Mouse (Mus musculus) frontal cortex, postnatal 10 days (tissue): ENCODE data around the gene Adat3.
A peak's percentile ranks its signal among the peaks of the same experiment; 100 is the strongest.
"Not testable (repeated sequence)": the region's sequence is repeated elsewhere in the genome, so short reads cannot be mapped to it uniquely, and the experiment has no call there.

Experiments
- DNase-seq, 2 experiments: peaks; one replicate each; pipeline ENCODE4 v3.0.0; 2022; ENCODE audit warnings: low spot score in 2 of 2, mixed read lengths in 1 of 2

The Adat3 gene

GRCm38 (mm10) chr10:80578131-80578750, 24.4 kb upstream of the Adat3 start:
- DNase-seq: peak in 1 of 2 experiments; percentile 73

GRCm38 (mm10) chr10:80578911-80579310, 23.8 kb upstream of the Adat3 start:
- no peak for DNase-seq

GRCm38 (mm10) chr10:80583047-80583446, 19.6 kb upstream of the Adat3 start:
- no peak for DNase-seq

- no peak for DNase-seq
Measured at GRCm38 (mm10) chr10:80584045-80584488, 18.6 kb upstream of the Adat3 start.

GRCm38 (mm10) chr10:80584642-80585552, 17.8 kb upstream of the Adat3 start:
- no peak for DNase-seq

GRCm38 (mm10) chr10:80585581-80585980, 17.1 kb upstream of the Adat3 start:
- no peak for DNase-seq

- no peak for DNase-seq
Measured at GRCm38 (mm10) chr10:80586407-80587304, 16.0 kb upstream of the Adat3 start.

- no peak for DNase-seq
Measured at GRCm38 (mm10) chr10:80587305-80587657, 15.4 kb upstream of the Adat3 start.

- DNase-seq: no peak
Measured at GRCm38 (mm10) chr10:80589127-80589878, 13.4 kb upstream of the Adat3 start.

- DNase-seq: peak; percentile 92
Measured at GRCm38 (mm10) chr10:80589879-80590854, 12.5 kb upstream of the Adat3 start, which contains the start of gene Abhd17a. Gene Abhd17a (minus strand): TSS chr10:80590341.

- DNase-seq: no peak
Measured at GRCm38 (mm10) chr10:80596318-80596717, 6.4 kb upstream of the Adat3 start.

- no peak for DNase-seq
Measured at GRCm38 (mm10) chr10:80603364-80603763, 684 bp downstream of the Adat3 start.

- no peak for DNase-seq
Measured at GRCm38 (mm10) chr10:80604001-80604509, 1.4 kb downstream of the Adat3 start.

- no peak for DNase-seq
Measured at GRCm38 (mm10) chr10:80604988-80605387, 2.3 kb downstream of the Adat3 start.

GRCm38 (mm10) chr10:80605721-80606120, 3.0 kb downstream of the Adat3 start, which contains the start of gene Gm49322:
Gene Gm49322 (plus strand): TSS chr10:80606021.
- not testable (repeated sequence) for DNase-seq

GRCm38 (mm10) chr10:80606306-80606705, 3.6 kb downstream of the Adat3 start:
- DNase-seq: no peak

GRCm38 (mm10) chr10:80606737-80607350, 4.2 kb downstream of the Adat3 start:
- no peak for DNase-seq

GRCm38 (mm10) chr10:80608435-80608834, 5.8 kb downstream of the Adat3 start:
- no peak for DNase-seq

GRCm38 (mm10) chr10:80609269-80609924, 6.7 kb downstream of the Adat3 start:
- DNase-seq: no peak
